Mouse (Mus musculus) cerebellum, postnatal 25 days (tissue): ENCODE measurements at regions not wholly inside any gene's neighbourhood (a gene's known extent, or its start where the extent isn't known, plus 50 kb on each side); places are given as distances from the start of the nearest gene placed in this dataset.
"Not testable (repeated sequence)": the region's sequence is repeated elsewhere in the genome, so short reads cannot be mapped to it uniquely, and the experiment has no call there.

ENCODE experiments used
- DNase-seq, 2 experiments: peaks; one replicate each; pipeline ENCODE4 v3.0.0; 2021; ENCODE audit warnings: mixed read lengths in 2 of 2

- DNase-seq: no peak
Observed at GRCm38 (mm10) chr16:69937514-69938194, 74.1 kb upstream of the Speer2 start.

GRCm38 (mm10) chr16:69943635-69944034, 80.1 kb upstream of the Speer2 start:
- no peak for DNase-seq

GRCm38 (mm10) chr16:69948783-69949182, 85.2 kb upstream of the Speer2 start:
- no peak for DNase-seq

GRCm38 (mm10) chr16:69949339-69949738, 85.8 kb upstream of the Speer2 start:
- no peak for DNase-seq

GRCm38 (mm10) chr16:69951581-69951980, 88.0 kb upstream of the Speer2 start:
- no peak for DNase-seq

- DNase-seq: not testable (repeated sequence)
Observed at GRCm38 (mm10) chr16:69966561-69966960, 103.0 kb upstream of the Speer2 start.

- DNase-seq: no peak
Observed at GRCm38 (mm10) chr16:69979813-69980527, 116.4 kb upstream of the Speer2 start.

GRCm38 (mm10) chr16:69984320-69984719, 120.8 kb upstream of the Speer2 start:
- DNase-seq: no peak

GRCm38 (mm10) chr16:69991907-69992470, 128.4 kb upstream of the Speer2 start:
- no peak for DNase-seq

- no peak for DNase-seq
Observed at GRCm38 (mm10) chr16:69992715-69993114, 129.2 kb upstream of the Speer2 start.

GRCm38 (mm10) chr16:70006863-70007262, 143.3 kb upstream of the Speer2 start:
- DNase-seq: no peak

GRCm38 (mm10) chr16:70016980-70017379, 153.4 kb upstream of the Speer2 start:
- no peak for DNase-seq

GRCm38 (mm10) chr16:70019564-70019963, 156.0 kb upstream of the Speer2 start:
- no peak for DNase-seq

- no peak for DNase-seq
Observed at GRCm38 (mm10) chr16:70021436-70021835, 157.9 kb upstream of the Speer2 start.

GRCm38 (mm10) chr16:70028649-70029048, 165.1 kb upstream of the Speer2 start:
- DNase-seq: no peak

GRCm38 (mm10) chr16:70045547-70045946, 182.0 kb upstream of the Speer2 start:
- no peak for DNase-seq

- no peak for DNase-seq
Observed at GRCm38 (mm10) chr16:70046009-70046408, 182.5 kb upstream of the Speer2 start.

- no peak for DNase-seq
Observed at GRCm38 (mm10) chr16:70049850-70050249, 186.3 kb upstream of the Speer2 start.

GRCm38 (mm10) chr16:70071471-70071870, 207.9 kb upstream of the Speer2 start:
- no peak for DNase-seq

- DNase-seq: no peak
Observed at GRCm38 (mm10) chr16:70073740-70074139, 210.2 kb upstream of the Speer2 start.

GRCm38 (mm10) chr16:70079497-70079896, 216.0 kb upstream of the Speer2 start:
- no peak for DNase-seq

- no peak for DNase-seq
Observed at GRCm38 (mm10) chr16:70091291-70091690, 222.5 kb upstream of the Gbe1 start.

- no peak for DNase-seq
Observed at GRCm38 (mm10) chr16:70091963-70092362, 221.8 kb upstream of the Gbe1 start.

GRCm38 (mm10) chr16:70093224-70093623, 220.5 kb upstream of the Gbe1 start:
- DNase-seq: no peak
